Mouse (Mus musculus) megakaryocyte, embryonic 14.5 days (primary cell): Measurements from ENCODE around the gene Cnpy1.

Experiments
- FLI1 ChIP-seq: IDR thresholded peaks from 2 replicates; pipeline ENCODE4 v1.6.1; 2012; ENCODE audit warnings: low read length, inconsistent platforms, mixed read lengths
- GATA1 ChIP-seq: IDR thresholded peaks from 3 replicates; pipeline ENCODE4 v1.6.1; 2012; ENCODE audit warnings: mixed read lengths, low read length, inconsistent platforms, borderline replicate concordance

DNA sequence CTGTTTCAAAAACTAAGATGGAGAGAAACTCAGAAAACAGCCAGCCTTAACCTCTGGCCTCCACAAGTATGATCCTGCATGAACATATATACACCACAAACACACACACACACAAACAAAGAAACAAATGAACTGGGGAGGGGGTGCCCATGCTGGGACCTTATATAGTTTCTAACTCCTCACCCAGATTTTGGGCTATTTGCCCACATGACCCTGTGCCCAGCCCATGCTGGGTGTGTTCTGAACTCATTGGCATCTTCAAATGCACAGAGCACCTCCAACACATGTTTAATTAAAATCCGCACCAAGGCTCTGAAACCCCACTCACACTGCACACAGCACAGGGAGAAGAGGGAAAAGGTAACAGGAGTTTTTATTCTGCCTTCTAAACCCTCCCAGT lies 14.3 kb upstream of the Cnpy1 start:
- TF ChIP-seq GATA1 (no peak), FLI1 (no peak)
